Mouse (Mus musculus) hematopoietic stem cell, adult 5-6 weeks (primary cell): ENCODE results near the gene Olfr1160. TPM values are rescaled to one million over a fixed set of nuclear protein-coding genes. Genes with fewer than 3 reads are reported as not detected.
"Not testable (repeated sequence)": the region's sequence is repeated elsewhere in the genome, so short reads cannot be mapped to it uniquely, and the experiment has no call there.

Experiments used
- ATAC-seq, 2 experiments: fragments of 125-278 bp in 1 of 2; replicated peaks in 1 of 2; 2 replicates each; pipeline ENCODE4 v1.8.0; 2016 to 2017; ENCODE audit warnings: inconsistent platforms in 2 of 2, mild to moderate bottlenecking in 2 of 2, moderate number of reproducible peaks in 2 of 2, low read depth in 1 of 2, moderate TSS enrichment in 1 of 2; ENCODE audit not compliant: low FRiP score in 2 of 2, poor library complexity in 2 of 2, severe bottlenecking in 2 of 2, insufficient read depth in 1 of 2, low TSS enrichment in 1 of 2
- total RNA-seq: library from RNA; stranded (forward); fragments of 172-1452, 232-1000 nt; gene quantifications from 2 replicates; pipeline ENCODE4 v1.2.3, GENCODE M21; 2017

Olfr1160 gene
- total RNA-seq: not detected in 2 replicates

GRCm38 (mm10) chr2:88007515-88008318 lies at the start of gene Olfr1160:
TSS of gene Olfr1160 (minus strand) at chr2:88008268.
- no peak for ATAC-seq

- no peak for ATAC-seq
Measured at GRCm38 (mm10) chr2:88051029-88051428, 43.0 kb upstream of the Olfr1160 start, which contains the start of gene Olfr1162. TSS of gene Olfr1162 (minus strand) at chr2:88051129.

- ATAC-seq: no peak
Measured at GRCm38 (mm10) chr2:88037599-88037998, 29.5 kb upstream of the Olfr1160 start, which contains the start of gene Olfr73. TSS of gene Olfr73 (minus strand) at chr2:88037699.

GRCm38 (mm10) chr2:88022474-88022873 lies 14.4 kb upstream of the Olfr1160 start, which contains the start of gene Olfr1161:
TSS of gene Olfr1161 (plus strand) at chr2:88022774.
- ATAC-seq: not testable (repeated sequence)

- ATAC-seq: no peak
Measured at GRCm38 (mm10) chr2:87989813-87990212, 18.3 kb downstream of the Olfr1160 start, which contains the start of gene Olfr1158. TSS of gene Olfr1158 (plus strand) at chr2:87990113.

- ATAC-seq: no peak
Measured at GRCm38 (mm10) chr2:87974563-87974962, 33.5 kb downstream of the Olfr1160 start, which contains the start of gene Olfr74. TSS of gene Olfr74 (minus strand) at chr2:87974663.

- no peak for ATAC-seq
Measured at GRCm38 (mm10) chr2:87968199-87968598, 39.9 kb downstream of the Olfr1160 start, which contains the start of gene Olfr1157. TSS of gene Olfr1157 (minus strand) at chr2:87968299.

GRCm38 (mm10) chr2:87953000-87953399 lies 55.1 kb downstream of the Olfr1160 start, which contains the start of gene Olfr1156:
TSS of gene Olfr1156 (minus strand) at chr2:87953100.
- ATAC-seq: no peak

Other genes with a start within 250 kb of the Olfr1160 start
- not detected in 2 replicates for gene Olfr152, start 228.8 kb downstream of the Olfr1160 start, total RNA-seq
- gene Olfr1143, start 207.7 kb downstream of the Olfr1160 start, total RNA-seq: not detected in 2 replicates
- not detected in 2 replicates for gene Olfr1145, start 198.4 kb downstream of the Olfr1160 start, total RNA-seq
- not detected in 2 replicates for gene Olfr1148, start 177.7 kb downstream of the Olfr1160 start, total RNA-seq
- not detected in 2 replicates for gene Olfr1150-ps1, start 164.3 kb downstream of the Olfr1160 start, total RNA-seq
- not detected in 2 replicates for gene Olfr1151, start 152.4 kb downstream of the Olfr1160 start, total RNA-seq
- gene Olfr1152, start 141.8 kb downstream of the Olfr1160 start, total RNA-seq: not detected in 2 replicates
- gene Olfr1153, start 113.3 kb downstream of the Olfr1160 start, total RNA-seq: not detected in 2 replicates
- gene Olfr1154, start 103.1 kb downstream of the Olfr1160 start, total RNA-seq: not detected in 2 replicates
- not detected in 2 replicates for gene Olfr1155, start 63.1 kb downstream of the Olfr1160 start, total RNA-seq
- gene Olfr1156, start 55.2 kb downstream of the Olfr1160 start, total RNA-seq: not detected in 2 replicates
- not detected in 2 replicates for gene Olfr1157, start 40.0 kb downstream of the Olfr1160 start, total RNA-seq
- not detected in 2 replicates for gene Olfr74, start 33.6 kb downstream of the Olfr1160 start, total RNA-seq
- gene Olfr1158, start 18.2 kb downstream of the Olfr1160 start, total RNA-seq: not detected in 2 replicates
- gene Olfr1161, start 14.5 kb upstream of the Olfr1160 start, total RNA-seq: not detected in 2 replicates
- not detected in 2 replicates for gene Olfr73, start 29.4 kb upstream of the Olfr1160 start, total RNA-seq
- not detected in 2 replicates for gene Olfr1162, start 42.9 kb upstream of the Olfr1160 start, total RNA-seq
- gene Olfr1163, start 63.6 kb upstream of the Olfr1160 start, total RNA-seq: not detected in 2 replicates
- gene Olfr1164, start 85.7 kb upstream of the Olfr1160 start, total RNA-seq: not detected in 2 replicates
- gene Olfr1166, start 120.0 kb upstream of the Olfr1160 start, total RNA-seq: not detected in 2 replicates
- not detected in 2 replicates for gene Olfr1167, start 146.9 kb upstream of the Olfr1160 start, total RNA-seq
- gene Olfr1168, start 173.6 kb upstream of the Olfr1160 start, total RNA-seq: not detected in 2 replicates
- not detected in 2 replicates for gene Olfr1170, start 220.1 kb upstream of the Olfr1160 start, total RNA-seq